In the genomic region with DNA sequence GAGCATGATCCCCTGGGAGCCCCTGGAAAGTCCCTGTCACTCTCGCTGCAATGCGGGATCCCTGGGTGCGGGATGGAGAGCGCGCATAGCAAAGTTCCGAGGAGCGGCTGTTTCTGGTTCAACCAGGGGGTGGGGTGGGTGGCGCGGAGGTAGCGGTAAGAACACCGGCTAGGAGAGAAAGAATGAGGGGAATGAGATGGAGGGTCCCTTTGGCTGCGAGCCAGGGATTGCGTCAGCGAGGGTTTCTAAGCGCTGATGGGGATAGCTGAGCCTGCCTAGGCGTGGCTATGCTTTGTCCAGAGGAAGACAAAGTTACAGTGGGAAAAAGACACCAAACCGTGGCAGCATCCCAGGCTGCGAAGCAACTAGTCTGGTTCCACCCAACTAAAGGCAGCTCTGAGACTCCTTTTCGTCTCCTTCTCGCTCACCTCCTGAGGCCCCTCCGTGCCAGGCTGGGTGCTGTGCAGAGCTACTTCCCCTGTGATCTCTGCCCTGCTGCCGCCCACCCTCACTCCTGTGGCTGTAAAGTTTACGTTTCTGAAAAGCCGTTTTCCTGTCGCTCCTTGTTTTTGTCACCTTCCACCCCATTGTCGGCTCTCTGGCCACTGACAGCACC, we compare ENCODE assay signal across 9 mouse cellular contexts. TPM values are rescaled to one million over a fixed set of nuclear protein-coding genes. Genes with fewer than 3 reads are reported as not detected.
DNase-seq lines count a peak whose midpoint lies in the region; ATAC-seq and TF ChIP-seq lines count a peak whose summit lies in the region.
"Had no signal": no experiment of that assay in that cellular context is flagged by ENCODE, and none has a peak within 500 bp of the region (broad histone marks: within the 10 kb centered on the region; RNA-seq: fewer than 3 reads in every experiment).

No protein-coding gene starts in this region.

- WGBS in embryonic facial prominence, embryonic 14.5 days = under 1% methylated on average over 26 of the region's 26 CpGs
- WGBS in limb, embryonic 14.5 days = under 1% methylated on average over 25 of the region's 26 CpGs
- WGBS in midbrain, postnatal 0 days = under 1% methylated on average over 26 of the region's 26 CpGs

- H3K79me2 ChIP-seq in CH12.LX (replicated peaks; ENCODE audit: control insufficient read depth, extremely low read depth, insufficient read depth, poor library complexity, severe bottlenecking) = peaks cover 16% of the 10 kb centered on the region

- ATAC-seq in embryonic facial prominence, embryonic 14.5 days (ENCODE audit: low read depth) = peak; percentile 85
- peak; percentile 79 for ATAC-seq in limb, embryonic 14.5 days (ENCODE audit: low FRiP score, low read depth)
- peak; percentile 52 for ATAC-seq in midbrain, postnatal 0 days (ENCODE audit: low FRiP score)

- intact Hi-C loops in heart, postnatal 10 days (cut with DNase I) = loop anchor here (1.0 to 2.0 kb wide), 2 partner anchors 20 to 31 kb away; no protein-coding TSS in a partner anchor

- peak overlapping the region; percentile 100 for H3K4me2 ChIP-seq in CH12.LX (ENCODE audit: insufficient read depth, low read depth, poor library complexity, severe bottlenecking)
- H3K4me2 ChIP-seq in embryonic facial prominence, embryonic 14.5 days (ENCODE audit: low read depth, low read length) = peak overlapping the region; percentile 95
- H3K4me2 ChIP-seq in limb, embryonic 14.5 days (replicated peaks; ENCODE audit: low read depth, low read length, severe bottlenecking) = peak overlapping the region; percentile 64
- H3K4me2 ChIP-seq in midbrain, postnatal 0 days (ENCODE audit: low read depth, low read length, poor library complexity, severe bottlenecking) = peak overlapping the region; percentile 99

- dilution Hi-C loops in CH12.LX (cut with MboI; ENCODE audit: extremely low pct_ligation_motif_present, extremely low pct_unique_long_range_greater_than_20kb, low sequenced_read_pairs) = no loop called here

- no peak for TF ChIP-seq RAD21 in CH12.LX (IDR thresholded peaks at IDR 0.05; ENCODE audit: low read depth, low read length)

- TF ChIP-seq POLR2A in CH12.LX (IDR thresholded peaks at IDR 0.05; ENCODE audit: low read depth, low read length) = no peak
- no peak for TF ChIP-seq POLR2A in limb, embryonic 14.5 days (IDR thresholded peaks at IDR 0.05; ENCODE audit: borderline replicate concordance, extremely low read depth, insufficient read depth, insufficient read length)

- H3K27me3 ChIP-seq in CH12.LX (replicated peaks) = no peaks in the 10 kb centered on the region
- H3K27me3 ChIP-seq in embryonic facial prominence, embryonic 14.5 days (replicated peaks; ENCODE audit: control insufficient read depth, insufficient read depth, low read length) = no peaks in the 10 kb centered on the region
- H3K27me3 ChIP-seq in limb, embryonic 14.5 days (ENCODE audit: control insufficient read depth, insufficient read depth, low read length) = no peaks in the 10 kb centered on the region
- H3K27me3 ChIP-seq in midbrain, postnatal 0 days (ENCODE audit: insufficient read depth, low read length) = no peaks in the 10 kb centered on the region

- TF ChIP-seq EP300 in CH12.LX (IDR thresholded peaks at IDR 0.05; ENCODE audit: low read length) = no peak; the same call in 1 of the 2 replicates

- peak overlapping the region; percentile 69 to 91 (median 77) for H3K4me3 ChIP-seq in CH12.LX (replicated peaks in 1 of 3; ENCODE audit: low read depth in 2 of 3, low read length in 2 of 3, poor library complexity in 1 of 3)
- peak overlapping the region; percentile 74 for H3K4me3 ChIP-seq in embryonic facial prominence, embryonic 14.5 days (ENCODE audit: low read depth, low read length)
- H3K4me3 ChIP-seq in limb, embryonic 14.5 days (replicated peaks; ENCODE audit: low read length) = peak overlapping the region; percentile 53
- H3K4me3 ChIP-seq in midbrain, postnatal 0 days (ENCODE audit: low read depth, low read length) = peak overlapping the region; percentile 82

- peaks cover 0 to 21% of the 10 kb centered on the region in 2 experiments for H3K36me3 ChIP-seq in CH12.LX (replicated peaks in 1 of 2; ENCODE audit: control insufficient read depth in 1 of 2, insufficient read depth in 1 of 2, low read length in 1 of 2)
- H3K36me3 ChIP-seq in embryonic facial prominence, embryonic 14.5 days (ENCODE audit: control insufficient read depth, insufficient read depth, low read length) = no peaks in the 10 kb centered on the region
- H3K36me3 ChIP-seq in limb, embryonic 14.5 days (ENCODE audit: control insufficient read depth, insufficient read depth, low read length) = no peaks in the 10 kb centered on the region
- H3K36me3 ChIP-seq in midbrain, postnatal 0 days (ENCODE audit: insufficient read depth, low read length) = no peaks in the 10 kb centered on the region

- peak overlapping the region; percentile 72 for H3K9ac ChIP-seq in CH12.LX (ENCODE audit: insufficient read depth, low read depth)
- peak overlapping the region; percentile 76 for H3K9ac ChIP-seq in embryonic facial prominence, embryonic 14.5 days (ENCODE audit: low read depth, low read length)
- peak overlapping the region; percentile 53 for H3K9ac ChIP-seq in limb, embryonic 14.5 days (ENCODE audit: low read depth, low read length, severe bottlenecking)
- H3K9ac ChIP-seq in midbrain, postnatal 0 days (replicated peaks; ENCODE audit: low read length, poor library complexity, severe bottlenecking) = peak overlapping the region; percentile 78

- TF ChIP-seq CTCF in CH12.LX (conservative IDR thresholded peaks at IDR 0.05 in 1 of 2, IDR thresholded peaks at IDR 0.05 in 1 of 2; ENCODE audit: low read depth in 2 of 2, low read length in 2 of 2) = no peak
- TF ChIP-seq CTCF in midbrain, postnatal 0 days (IDR thresholded peaks at IDR 0.05) = no peak

- in situ Hi-C loops in CH12.LX (cut with MboI; ENCODE audit: low pct_ligation_motif_present, low pct_unique_long_range_greater_than_20kb, low sequenced_read_pairs) = loop anchor here (5.0 kb wide), 1 partner anchor 36 kb away; no protein-coding TSS in a partner anchor

- no peaks in the 10 kb centered on the region for H3K9me3 ChIP-seq in CH12.LX (replicated peaks; ENCODE audit: low read length)
- H3K9me3 ChIP-seq in embryonic facial prominence, embryonic 14.5 days (ENCODE audit: control insufficient read depth, low read length) = no peaks in the 10 kb centered on the region
- no peaks in the 10 kb centered on the region for H3K9me3 ChIP-seq in limb, embryonic 14.5 days (ENCODE audit: control insufficient read depth, low read length)
- no peaks in the 10 kb centered on the region for H3K9me3 ChIP-seq in midbrain, postnatal 0 days (ENCODE audit: low read length)

- H3K4me1 ChIP-seq in CH12.LX (ENCODE audit: control insufficient read depth in 1 of 2, insufficient read depth in 2 of 2) = peaks cover 2 to 43% of the 10 kb centered on the region in 2 experiments; a peak in 3 of 4 replicates
- H3K4me1 ChIP-seq in embryonic facial prominence, embryonic 14.5 days (ENCODE audit: control insufficient read depth, insufficient read depth, low read length) = peaks cover 11% of the 10 kb centered on the region; the same call in 1 of the 2 replicates
- H3K4me1 ChIP-seq in limb, embryonic 14.5 days (ENCODE audit: control insufficient read depth, insufficient read depth, low read length) = peaks cover 15% of the 10 kb centered on the region
- H3K4me1 ChIP-seq in midbrain, postnatal 0 days (ENCODE audit: insufficient read depth, low read length) = no peaks in the 10 kb centered on the region; the same call in 1 of the 2 replicates

- DNase-seq in adrenal gland, postnatal 10 days = peak; percentile 63
- DNase-seq in adrenal gland, adult 2 months = no peak
- no peak for DNase-seq in CH12.LX (ENCODE audit: extremely low read depth)
- DNase-seq in embryonic facial prominence, embryonic 14.5 days (ENCODE audit: low spot score) = peak; percentile 92
- peak; percentile 71 to 74 for DNase-seq in heart, postnatal 10 days
- peak; percentile 88 for DNase-seq in limb, embryonic 14.5 days (ENCODE audit: low spot score)
- DNase-seq in midbrain, postnatal 0 days (ENCODE audit: low spot score) = peak; percentile 79
- DNase-seq in thymus, postnatal 10 days (ENCODE audit: low spot score in 2 of 2) = peak; percentile 33 to 50

- peak overlapping the region; percentile 95 for H3K27ac ChIP-seq in CH12.LX (ENCODE audit: insufficient read depth, low read depth)
- H3K27ac ChIP-seq in embryonic facial prominence, embryonic 14.5 days (replicated peaks; ENCODE audit: low read depth, low read length) = peak overlapping the region; percentile 89
- peak overlapping the region; percentile 78 for H3K27ac ChIP-seq in limb, embryonic 14.5 days (replicated peaks; ENCODE audit: low read depth, low read length)
- H3K27ac ChIP-seq in midbrain, postnatal 0 days (ENCODE audit: low read depth, low read length) = peak overlapping the region; percentile 43

RNA-seq across cellular contexts. Expression of a gene that starts 0.8 kb away (rescaled TPM):
- 10 to 100 TPM; 10.7 to 14.9 TPM for total RNA-seq in adrenal gland, postnatal 10 days (2021)
- 1 to 10 TPM; 3.9 to 4.4 TPM for total RNA-seq in adrenal gland, adult 2 months (2021)
- 2.3 and 3.2 TPM in 2 replicates for polyA plus RNA-seq in adrenal gland, adult 2 months (2012; rRNA removed)
- 47.6 and 60.3 TPM in 2 replicates for total RNA-seq in CH12.LX (2012; rRNA removed)
- total RNA-seq in CH12.LX (2014; rRNA removed) = 138 and 146 TPM in 2 replicates
- polyA plus RNA-seq in CH12.LX (2012; ENCODE audit: insufficient read length, low read depth) = 57.2 and 62.8 TPM in 2 replicates
- polyA plus RNA-seq in embryonic facial prominence, embryonic 14.5 days (2014; fragmentation: Nextera tagmentation; extraction: Ambion mirVana) = 121 and 129 TPM in 2 replicates
- total RNA-seq in heart, postnatal 10 days (2021) = 10 to 100 TPM; 16.4 to 18.1 TPM
- polyA plus RNA-seq in limb, embryonic 14.5 days (2012; rRNA removed) = 67.0 and 71.9 TPM in 2 replicates
- polyA plus RNA-seq in limb, embryonic 14.5 days (2014; fragmentation: Nextera tagmentation; extraction: Ambion mirVana) = 108 and 121 TPM in 2 replicates
- total RNA-seq in midbrain, postnatal 0 days (2014; rRNA removed) = 18.2 and 20.7 TPM in 2 replicates
- 16.3 and 16.5 TPM in 2 replicates for polyA plus RNA-seq in midbrain, postnatal 0 days (2015; fragmentation: Nextera tagmentation; extraction: Ambion mirVana)

RNA-seq across cellular contexts. Expression of a gene that starts 25.3 kb away (rescaled TPM):
- total RNA-seq in adrenal gland, postnatal 10 days (2021) = not detected
- not detected for total RNA-seq in adrenal gland, adult 2 months (2021)
- 0.04 TPM in 1 of 2 replicates, not detected in the other for polyA plus RNA-seq in adrenal gland, adult 2 months (2012; rRNA removed)
- total RNA-seq in CH12.LX (2012; rRNA removed) (not detected in 2 replicates), CH12.LX (2014; rRNA removed) (0.11 TPM in 1 of 2 replicates, not detected in the other)
- polyA plus RNA-seq in CH12.LX (2012; ENCODE audit: insufficient read length, low read depth) = not detected in 2 replicates
- not detected in 2 replicates for polyA plus RNA-seq in embryonic facial prominence, embryonic 14.5 days (2014; fragmentation: Nextera tagmentation; extraction: Ambion mirVana)
- total RNA-seq in heart, postnatal 10 days (2021) = under 1 TPM; 0.12 to 0.22 TPM
- polyA plus RNA-seq in limb, embryonic 14.5 days (2012; rRNA removed) = 0.36 and 0.44 TPM in 2 replicates
- 0.10 TPM in 1 of 2 replicates, not detected in the other for polyA plus RNA-seq in limb, embryonic 14.5 days (2014; fragmentation: Nextera tagmentation; extraction: Ambion mirVana)
- 0.33 and 0.49 TPM in 2 replicates for total RNA-seq in midbrain, postnatal 0 days (2014; rRNA removed)
- not detected in 2 replicates for polyA plus RNA-seq in midbrain, postnatal 0 days (2015; fragmentation: Nextera tagmentation; extraction: Ambion mirVana)
- total RNA-seq: left cerebral cortex, adult 18-20 months had no signal

RNA-seq across cellular contexts. Expression of a gene that starts 46.3 kb away (rescaled TPM):
- total RNA-seq in adrenal gland, postnatal 10 days (2021) = 100 to 1,000 TPM; 156 to 174 TPM
- 100 to 1,000 TPM; 182 to 183 TPM for total RNA-seq in adrenal gland, adult 2 months (2021)
- polyA plus RNA-seq in adrenal gland, adult 2 months (2012; rRNA removed) = 141 and 143 TPM in 2 replicates
- total RNA-seq in CH12.LX (2012; rRNA removed) = 301 and 349 TPM in 2 replicates
- total RNA-seq in CH12.LX (2014; rRNA removed) = 450 and 454 TPM in 2 replicates
- 454 and 493 TPM in 2 replicates for polyA plus RNA-seq in CH12.LX (2012; ENCODE audit: insufficient read length, low read depth)
- 254 and 258 TPM in 2 replicates for polyA plus RNA-seq in embryonic facial prominence, embryonic 14.5 days (2014; fragmentation: Nextera tagmentation; extraction: Ambion mirVana)
- total RNA-seq in heart, postnatal 10 days (2021) = 100 to 1,000 TPM; 101 to 104 TPM
- polyA plus RNA-seq in limb, embryonic 14.5 days (2012; rRNA removed) = 278 and 361 TPM in 2 replicates
- 252 and 264 TPM in 2 replicates for polyA plus RNA-seq in limb, embryonic 14.5 days (2014; fragmentation: Nextera tagmentation; extraction: Ambion mirVana)
- 539 and 562 TPM in 2 replicates for total RNA-seq in midbrain, postnatal 0 days (2014; rRNA removed)
- polyA plus RNA-seq in midbrain, postnatal 0 days (2015; fragmentation: Nextera tagmentation; extraction: Ambion mirVana) = 380 and 390 TPM in 2 replicates

Comparison
In these comparisons a context has a peak if more than half of its experiments do, and no peak if none do; other contexts are left out.
1. DNase-seq: peak in adrenal gland, postnatal 10 days (single experiment), embryonic facial prominence, embryonic 14.5 days (single experiment), heart, postnatal 10 days (2 of 2), limb, embryonic 14.5 days (single experiment), midbrain, postnatal 0 days (single experiment) and thymus, postnatal 10 days (2 of 2); none in adrenal gland, adult 2 months (single experiment) and CH12.LX (single experiment).
2. H3K27ac ChIP-seq: peak in every context shown above with its lines; median percentile 95 in CH12.LX; 89 in embryonic facial prominence, embryonic 14.5 days; 78 in limb, embryonic 14.5 days; 43 in midbrain, postnatal 0 days.
3. Peak in every context shown above with its lines, with median percentiles within 50 percentile points of each other: H3K4me2 ChIP-seq, H3K4me3 ChIP-seq, H3K9ac ChIP-seq and ATAC-seq.